ENCODE assay signal across 17 mouse cellular contexts in the genomic region with DNA sequence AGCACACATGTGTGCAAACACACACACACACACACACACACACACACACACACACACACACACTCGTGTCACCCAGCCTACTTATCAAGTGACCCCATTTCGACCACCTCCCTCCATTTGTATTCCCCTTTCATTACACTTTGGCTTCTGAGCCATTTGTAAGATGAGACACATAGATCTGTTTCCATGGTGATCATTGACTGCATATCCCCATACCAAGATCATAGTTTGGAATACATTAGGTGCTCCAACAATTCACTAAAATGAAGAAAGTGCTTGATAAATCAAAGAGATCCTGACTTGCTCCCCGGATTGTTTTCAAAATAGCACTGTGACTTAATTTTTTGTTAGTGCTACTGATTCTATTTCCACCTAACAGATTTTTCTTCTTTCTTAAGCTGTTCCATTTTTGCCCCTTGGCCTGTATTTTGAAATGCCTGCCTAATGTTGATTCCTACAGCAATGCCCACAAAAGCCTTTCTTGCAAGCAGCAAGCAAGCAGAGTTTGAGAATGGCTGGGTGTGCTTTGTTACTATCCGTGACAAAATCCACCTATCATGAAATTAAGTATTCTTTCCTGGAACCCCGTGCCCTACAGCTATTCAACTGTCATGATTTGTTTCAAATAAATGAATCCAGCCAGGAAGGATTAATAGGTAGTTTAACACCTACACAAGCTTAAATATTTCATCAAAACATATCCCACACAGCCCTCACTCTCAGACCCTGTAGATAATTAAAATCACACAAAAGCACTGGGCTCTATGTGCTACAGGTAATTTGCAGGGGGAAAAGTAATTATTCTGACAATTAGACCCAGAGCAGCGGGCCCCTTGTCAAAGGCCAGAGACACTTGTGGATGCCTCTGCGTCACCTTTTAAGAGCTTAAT.
DNase-seq lines count a peak whose midpoint lies in the region; ATAC-seq lines count a peak whose summit lies in the region.
"Had no signal": no experiment of that assay in that cellular context is flagged by ENCODE, and none has a peak within 500 bp of the region (broad histone marks: within the 10 kb centered on the region; RNA-seq: fewer than 3 reads in every experiment).

No protein-coding gene starts in this region.

- 54% methylated on average over 7 of the region's 7 CpGs for WGBS in embryonic facial prominence, embryonic 10.5 days
- 22% methylated on average over 7 of the region's 7 CpGs for WGBS in forebrain, embryonic 13.5 days
- 32% methylated on average over 7 of the region's 7 CpGs for WGBS in hindbrain, embryonic 15.5 days
- WGBS in midbrain, embryonic 16.5 days, result 25% methylated on average over 7 of the region's 7 CpGs

- no peak for DNase-seq in embryonic facial prominence, embryonic 10.5 days (ENCODE audit: low spot score)
- DNase-seq in kidney, adult 18-20 months, result no peak
- no peak for DNase-seq in thymus, postnatal 0 days (ENCODE audit: low spot score)
- DNase-seq in heart, postnatal 25 days (ENCODE audit: low spot score), result no peak
- DNase-seq: adrenal gland, adult 2 months; cerebellum, adult 18-20 months; gastrocnemius, postnatal 14 days; kidney, adult 2 months; lung, postnatal 10 days; thymus, postnatal 4 days had no signal

- no peak overlapping the region for H3K9ac ChIP-seq in forebrain, embryonic 13.5 days
- no peak overlapping the region for H3K9ac ChIP-seq in hindbrain, embryonic 15.5 days
- H3K9ac ChIP-seq in midbrain, embryonic 16.5 days (ENCODE audit: low read depth, low read length), result 0 out of 2 replicates have a peak overlapping the region, but pooled peaks have one; percentile 30
- H3K9ac ChIP-seq: embryonic facial prominence, embryonic 15.5 days; heart, embryonic 13.5 days; liver, embryonic 15.5 days had no signal

- H3K4me2 ChIP-seq in forebrain, embryonic 13.5 days, result no peak overlapping the region
- H3K4me2 ChIP-seq in hindbrain, embryonic 15.5 days, result no peak overlapping the region
- no peak overlapping the region for H3K4me2 ChIP-seq in midbrain, embryonic 16.5 days (ENCODE audit: low read length)
- H3K4me2 ChIP-seq: embryonic facial prominence, embryonic 15.5 days; heart, embryonic 13.5 days; liver, embryonic 15.5 days had no signal

- H3K27ac ChIP-seq in embryonic facial prominence, embryonic 10.5 days (replicated peaks), result peak overlapping the region; percentile 37
- H3K27ac ChIP-seq in forebrain, embryonic 13.5 days, result peak overlapping the region; percentile 90
- peak overlapping the region; percentile 68 for H3K27ac ChIP-seq in hindbrain, embryonic 15.5 days (replicated peaks)
- H3K27ac ChIP-seq in midbrain, embryonic 16.5 days (ENCODE audit: low read length), result peak overlapping the region; percentile 73
- H3K27ac ChIP-seq: embryonic facial prominence, embryonic 15.5 days; heart, embryonic 13.5 days; liver, embryonic 15.5 days had no signal

- intact Hi-C loops in heart, postnatal 25 days (cut with DNase I), result no loop called here

- H3K36me3 ChIP-seq in embryonic facial prominence, embryonic 10.5 days (replicated peaks), result no peaks in the 10 kb centered on the region
- 0 out of 2 replicates have a peak, but pooled peaks cover 4% of the 10 kb centered on the region for H3K36me3 ChIP-seq in forebrain, embryonic 13.5 days (ENCODE audit: poor library complexity, severe bottlenecking)
- no peaks in the 10 kb centered on the region for H3K36me3 ChIP-seq in hindbrain, embryonic 15.5 days
- H3K36me3 ChIP-seq in midbrain, embryonic 16.5 days (ENCODE audit: control insufficient read depth, insufficient read depth, low read length), result no peaks in the 10 kb centered on the region
- H3K36me3 ChIP-seq: embryonic facial prominence, embryonic 15.5 days; G1E; heart, embryonic 13.5 days; liver, embryonic 15.5 days had no signal

- H3K4me1 ChIP-seq in embryonic facial prominence, embryonic 10.5 days, result peaks cover 35% of the 10 kb centered on the region
- peaks cover 53% of the 10 kb centered on the region for H3K4me1 ChIP-seq in forebrain, embryonic 13.5 days
- H3K4me1 ChIP-seq in hindbrain, embryonic 15.5 days (replicated peaks), result peaks cover 42% of the 10 kb centered on the region
- peaks cover 31% of the 10 kb centered on the region for H3K4me1 ChIP-seq in midbrain, embryonic 16.5 days (ENCODE audit: control insufficient read depth, insufficient read depth, low read length)
- H3K4me1 ChIP-seq: liver, embryonic 15.5 days had no signal

- no peaks in the 10 kb centered on the region for H3K27me3 ChIP-seq in embryonic facial prominence, embryonic 10.5 days (replicated peaks; ENCODE audit: low read depth, poor library complexity, severe bottlenecking)
- no peaks in the 10 kb centered on the region for H3K27me3 ChIP-seq in forebrain, embryonic 13.5 days
- H3K27me3 ChIP-seq in hindbrain, embryonic 15.5 days, result no peaks in the 10 kb centered on the region
- H3K27me3 ChIP-seq in midbrain, embryonic 16.5 days (ENCODE audit: control insufficient read depth, insufficient read depth, low read depth, low read length), result no peaks in the 10 kb centered on the region
- H3K27me3 ChIP-seq: embryonic facial prominence, embryonic 15.5 days; heart, embryonic 13.5 days; liver, embryonic 15.5 days had no signal

- no peak overlapping the region for H3K4me3 ChIP-seq in embryonic facial prominence, embryonic 10.5 days
- no peak overlapping the region for H3K4me3 ChIP-seq in forebrain, embryonic 13.5 days
- H3K4me3 ChIP-seq in hindbrain, embryonic 15.5 days, result no peak overlapping the region
- H3K4me3 ChIP-seq in midbrain, embryonic 16.5 days (ENCODE audit: low read depth, low read length), result no peak overlapping the region
- H3K4me3 ChIP-seq: embryonic facial prominence, embryonic 15.5 days; heart, embryonic 13.5 days; liver, embryonic 15.5 days had no signal

- ATAC-seq in forebrain, embryonic 13.5 days, result no peak
- no peak for ATAC-seq in hindbrain, embryonic 15.5 days (ENCODE audit: low FRiP score, low read depth)
- ATAC-seq in midbrain, embryonic 16.5 days, result no peak

- H3K9me3 ChIP-seq in embryonic facial prominence, embryonic 10.5 days, result peaks cover 5% of the 10 kb centered on the region
- peaks cover 11% of the 10 kb centered on the region for H3K9me3 ChIP-seq in forebrain, embryonic 13.5 days (replicated peaks)
- H3K9me3 ChIP-seq in hindbrain, embryonic 15.5 days, result no peaks in the 10 kb centered on the region
- peaks cover 6% of the 10 kb centered on the region; the same call in 1 of the 2 replicates for H3K9me3 ChIP-seq in midbrain, embryonic 16.5 days (replicated peaks; ENCODE audit: control insufficient read depth, low read length, poor library complexity, severe bottlenecking)
- H3K9me3 ChIP-seq: embryonic facial prominence, embryonic 15.5 days; liver, embryonic 15.5 days had no signal

Comparison
In these comparisons a context has a peak if more than half of its experiments do, and no peak if none do; other contexts are left out.
1. H3K27ac ChIP-seq: peak in every context shown above with its lines; median percentile 90 in forebrain, embryonic 13.5 days; 73 in midbrain, embryonic 16.5 days; 68 in hindbrain, embryonic 15.5 days; 37 in embryonic facial prominence, embryonic 10.5 days.